Mouse (Mus musculus) Muller cell, postnatal 12 days (primary cell): Measurements from ENCODE around the gene Nfe2.
"Not testable (repeated sequence)": the region's sequence is repeated elsewhere in the genome, so short reads cannot be mapped to it uniquely, and the experiment has no call there.

Experiments
- DNase-seq: peaks from one replicate; pipeline ENCODE4 v3.0.0-alpha.2; 2015; ENCODE audit errors: inconsistent ontology term

Nfe2 gene

GRCm38 (mm10) chr15:103250195-103250740 lies 7.9 kb downstream of the Nfe2 start:
- DNase-seq: peak; percentile 47

GRCm38 (mm10) chr15:103249511-103249910 lies 8.7 kb downstream of the Nfe2 start:
- DNase-seq: not testable (repeated sequence)

GRCm38 (mm10) chr15:103248401-103249313 lies 9.5 kb downstream of the Nfe2 start:
- DNase-seq: peak; percentile 62

- peak; percentile 7 for DNase-seq
These were observed 10.3 kb downstream of the Nfe2 start for GRCm38 (mm10) chr15:103247782-103248400.

- DNase-seq: no peak
These were observed 11.0 kb downstream of the Nfe2 start for GRCm38 (mm10) chr15:103247078-103247781.

GRCm38 (mm10) chr15:103245616-103246015 lies 12.6 kb downstream of the Nfe2 start:
- no peak for DNase-seq

GRCm38 (mm10) chr15:103242885-103243284 lies 15.3 kb downstream of the Nfe2 start:
- no peak for DNase-seq

- DNase-seq: not testable (repeated sequence)
These were observed 16.9 kb downstream of the Nfe2 start for GRCm38 (mm10) chr15:103241071-103242018.

GRCm38 (mm10) chr15:103240160-103241028 lies 17.8 kb downstream of the Nfe2 start, which contains the start of gene Hnrnpa1:
Hnrnpa1 (plus strand) TSS chr15:103240432.
- DNase-seq: peak; percentile 94

- DNase-seq: no peak
These were observed 18.5 kb downstream of the Nfe2 start, which contains the start of gene Cbx5 for GRCm38 (mm10) chr15:103239685-103240159. Cbx5 (minus strand) TSS chr15:103239816.

- peak; percentile 96 for DNase-seq
These were observed 19.0 kb downstream of the Nfe2 start for GRCm38 (mm10) chr15:103239130-103239684.

- DNase-seq: no peak
These were observed 20.9 kb downstream of the Nfe2 start for GRCm38 (mm10) chr15:103237295-103237694.

- DNase-seq: no peak
These were observed 25.1 kb downstream of the Nfe2 start for GRCm38 (mm10) chr15:103233119-103233518.

GRCm38 (mm10) chr15:103228904-103229303 lies 29.3 kb downstream of the Nfe2 start:
- DNase-seq: peak; percentile 75

GRCm38 (mm10) chr15:103227572-103227971 lies 30.6 kb downstream of the Nfe2 start:
- DNase-seq: no peak

- DNase-seq: peak; percentile 77
These were observed 31.2 kb downstream of the Nfe2 start for GRCm38 (mm10) chr15:103227022-103227421.

- no peak for DNase-seq
These were observed 34.0 kb downstream of the Nfe2 start for GRCm38 (mm10) chr15:103224161-103224560.

- DNase-seq: peak; percentile 74
These were observed 36.8 kb downstream of the Nfe2 start for GRCm38 (mm10) chr15:103221386-103221785.

- DNase-seq: peak; percentile 54
These were observed 37.4 kb downstream of the Nfe2 start for GRCm38 (mm10) chr15:103220785-103221184.
